Mouse (Mus musculus) heart, embryonic 14.5 days (tissue): ENCODE measurements around the gene Dnah3. TPM values are rescaled to one million over a fixed set of nuclear protein-coding genes. Genes with fewer than 3 reads are reported as not detected.

Experiments used
- ATAC-seq: fragments of 200-750 bp; cut with Nextera tagmentation; 2 replicates; pipeline ENCODE4 v1.8.0; 2017; ENCODE audit warnings: low read depth, moderate TSS enrichment; ENCODE audit not compliant: insufficient number of reproducible peaks, insufficient read depth, low FRiP score
- H3K27ac ChIP-seq, 2 experiments: fragments of 200-500 bp in 1 of 2; fragments of 300-500 bp in 1 of 2; sonication (generic) in 1 of 2; replicated peaks in 1 of 2; 2 replicates each; pipeline ENCODE4 v1.5.1; 2012 to 2014; ENCODE audit warnings: low read depth in 2 of 2, low read length in 2 of 2, control low read depth in 1 of 2, mild to moderate bottlenecking in 1 of 2, mixed read lengths in 1 of 2; ENCODE audit not compliant: control insufficient read depth in 1 of 2, insufficient read depth in 1 of 2
- H3K27me3 ChIP-seq: fragments of 300-500 bp; sonication (generic); 2 replicates; pipeline ENCODE4 v1.6.1; 2014; ENCODE audit warnings: mild to moderate bottlenecking, low read length, control low read depth; ENCODE audit not compliant: control insufficient read depth, insufficient read depth
- H3K36me3 ChIP-seq: fragments of 300-500 bp; sonication (generic); 2 replicates; pipeline ENCODE4 v1.6.1; 2014; ENCODE audit warnings: mild to moderate bottlenecking, control low read depth, low read length, mixed read lengths; ENCODE audit not compliant: control insufficient read depth, insufficient read depth
- H3K4me1 ChIP-seq, 2 experiments: fragments of 200-500 bp in 1 of 2; fragments of 300-500 bp in 1 of 2; sonication (generic) in 1 of 2; 2 replicates each; pipeline ENCODE4 v1.6.1; 2012 to 2014; ENCODE audit warnings: low read length in 2 of 2, control low read depth in 1 of 2, mixed read lengths in 1 of 2; ENCODE audit not compliant: control insufficient read depth in 2 of 2, insufficient read depth in 2 of 2
- H3K4me2 ChIP-seq: fragments of 300-500 bp; sonication (generic); 2 replicates; pipeline ENCODE4 v1.6.1; 2014; ENCODE audit warnings: mild to moderate bottlenecking, low read length
- H3K4me3 ChIP-seq, 2 experiments: fragments of 200-500 bp in 1 of 2; fragments of 300-500 bp in 1 of 2; sonication (generic) in 1 of 2; 2 replicates each; pipeline ENCODE4 v1.5.1; 2012 to 2014; ENCODE audit warnings: low read length in 2 of 2, mild to moderate bottlenecking in 2 of 2, control low read depth in 1 of 2, low read depth in 1 of 2, moderate library complexity in 1 of 2; ENCODE audit not compliant: control insufficient read depth in 1 of 2, insufficient read depth in 1 of 2
- H3K9ac ChIP-seq: fragments of 300-500 bp; sonication (generic); 2 replicates; pipeline ENCODE4 v1.6.1; 2014; ENCODE audit warnings: mild to moderate bottlenecking, low read length
- H3K9me3 ChIP-seq: fragments of 300-500 bp; sonication (generic); 2 replicates; pipeline ENCODE4 v1.6.1; 2016; ENCODE audit warnings: low read length, control low read depth; ENCODE audit not compliant: control insufficient read depth
- WGBS: fragments of 180-500 bp; shearing (Covaris S2); extraction: QIAGEN DNeasy Blood & Tissue Kit; methylation state at CpG from one replicate; pipeline ENCODE4 v1.1.7; 2014; 5-methylcytosine and 5-hydroxymethylcytosine counted together
- polyA plus RNA-seq: library from polyadenylated mRNA; unstranded; fragments of >200 nt; fragmentation: Nextera tagmentation; extraction: Ambion mirVana; gene quantifications from 2 replicates; pipeline ENCODE4 v1.2.1, GENCODE M21; 2014

Dnah3 gene
- polyA plus RNA-seq, 1 experiment from 2014 or later = not detected

DNA sequence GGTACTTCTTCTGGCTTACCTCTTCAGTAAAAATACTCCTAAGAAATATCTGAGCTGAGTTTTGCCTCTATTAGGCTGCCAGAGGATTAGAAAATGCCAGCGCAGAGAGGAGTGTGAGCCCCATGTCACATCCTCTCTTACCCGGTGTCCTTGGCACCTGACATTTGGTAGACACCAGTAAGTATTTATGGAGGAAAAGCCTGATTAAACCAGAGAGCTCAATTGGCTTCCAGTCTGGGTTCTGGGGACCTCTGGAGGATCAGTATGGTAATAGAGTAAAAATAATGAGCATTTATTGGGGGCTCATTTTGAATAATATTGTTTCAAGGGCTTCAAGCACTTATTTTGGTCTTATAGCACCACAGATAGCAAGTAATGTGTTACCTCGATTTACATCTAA, 39.6 kb downstream of the Dnah3 start:
- no peaks in the 10 kb centered on the region for H3K9me3 ChIP-seq
- ATAC-seq = no peak
- no peak overlapping the region for H3K27ac ChIP-seq
- H3K4me2 ChIP-seq = no peak overlapping the region
- H3K36me3 ChIP-seq = no peaks in the 10 kb centered on the region
- peaks cover 6 to 18% of the 10 kb centered on the region in 2 experiments for H3K4me1 ChIP-seq
- H3K9ac ChIP-seq = no peak overlapping the region
- no peak overlapping the region for H3K4me3 ChIP-seq
- H3K27me3 ChIP-seq = no peaks in the 10 kb centered on the region
- 67% methylated on average over 3 of the region's 3 CpGs for WGBS

GRCm38 (mm10) chr7:120054016-120054415, 41.1 kb downstream of the Dnah3 start:
- Histone ChIP-seq H3K27me3 (no peaks in the 10 kb centered on the region), H3K27ac (peak overlapping the region; percentile 66 to 76), H3K4me3 (no peak overlapping the region), H3K4me1 (peaks cover 6 to 18% of the 10 kb centered on the region in 2 experiments), H3K9me3 (no peaks in the 10 kb centered on the region), H3K4me2 (peak overlapping the region; percentile 24), H3K9ac (no peak overlapping the region), H3K36me3 (no peaks in the 10 kb centered on the region)
- 4% methylated on average over 2 of the region's 2 CpGs for whole genome bisulfite sequencing
- ATAC-seq = peak; percentile 39; the same call in 1 of the 2 replicates

DNA sequence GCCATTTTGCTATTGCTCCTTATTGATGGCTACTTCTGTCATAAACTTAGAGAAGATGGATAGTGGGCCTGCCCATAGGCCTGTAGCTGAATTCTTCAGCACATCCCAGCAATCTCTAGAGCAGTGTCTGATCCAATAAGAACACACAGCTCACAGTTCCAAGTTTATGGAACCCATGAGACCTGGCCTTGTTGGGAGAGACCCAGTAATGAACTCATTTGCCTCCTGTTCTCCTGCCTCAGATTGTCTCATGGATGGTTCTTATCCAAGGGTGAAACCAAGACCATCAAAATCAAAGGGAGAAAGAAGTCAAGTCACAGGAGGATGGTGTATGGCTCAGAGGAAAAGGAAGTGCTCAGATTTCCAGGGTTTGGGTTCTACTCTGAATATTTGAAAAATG, 44.6 kb downstream of the Dnah3 start:
- no peak overlapping the region for H3K9ac ChIP-seq
- H3K27ac ChIP-seq = no peak overlapping the region
- no peaks in the 10 kb centered on the region for H3K27me3 ChIP-seq
- H3K4me1 ChIP-seq = peaks cover 6 to 18% of the 10 kb centered on the region in 2 experiments
- no peaks in the 10 kb centered on the region for H3K36me3 ChIP-seq
- H3K4me2 ChIP-seq = no peak overlapping the region
- ATAC-seq = no peak
- no peak overlapping the region for H3K4me3 ChIP-seq
- H3K9me3 ChIP-seq = no peaks in the 10 kb centered on the region

DNA sequence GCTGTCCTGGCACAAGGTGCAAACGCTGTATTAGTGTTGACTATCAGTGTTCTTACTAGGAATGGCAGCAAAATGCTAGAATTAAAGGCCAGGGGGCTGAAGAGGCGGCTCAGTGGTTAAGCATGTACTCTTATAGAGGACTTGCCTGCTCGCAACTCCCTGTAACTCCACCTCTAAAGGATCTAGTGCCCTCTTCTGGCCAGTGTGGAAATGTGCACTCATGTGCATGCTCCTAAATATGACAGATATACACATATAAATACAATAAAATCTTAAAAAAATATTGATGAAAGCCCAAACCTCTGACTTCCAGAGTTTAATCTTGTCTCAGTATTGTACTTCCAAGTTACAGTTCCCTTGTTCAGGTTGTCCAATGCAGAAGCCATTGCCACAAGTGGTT, 51.1 kb downstream of the Dnah3 start:
- no peak overlapping the region for H3K27ac ChIP-seq
- 90% methylated on average over 3 of the region's 3 CpGs for WGBS

GRCm38 (mm10) chr7:120036422-120036821, 58.7 kb downstream of the Dnah3 start:
- Histone ChIP-seq H3K27ac (no peak overlapping the region), H3K9me3 (no peaks in the 10 kb centered on the region), H3K4me2 (no peak overlapping the region), H3K36me3 (no peaks in the 10 kb centered on the region), H3K27me3 (no peaks in the 10 kb centered on the region), H3K9ac (no peak overlapping the region), H3K4me3 (no peak overlapping the region), H3K4me1 (peaks cover 0 to 4% of the 10 kb centered on the region in 2 experiments; a peak in 2 of 4 replicates)
- no peak for ATAC-seq
- WGBS = 52% methylated on average over 5 of the region's 5 CpGs

More for the DNA sequence above, 51.1 kb downstream of the Dnah3 start:
- H3K4me1 ChIP-seq = no peaks in the 10 kb centered on the region
- no peaks in the 10 kb centered on the region for H3K9me3 ChIP-seq
- no peaks in the 10 kb centered on the region for H3K36me3 ChIP-seq
- no peak overlapping the region for H3K9ac ChIP-seq
- no peak overlapping the region for H3K4me2 ChIP-seq
- no peaks in the 10 kb centered on the region for H3K27me3 ChIP-seq
- no peak overlapping the region for H3K4me3 ChIP-seq
- no peak for ATAC-seq

GRCm38 (mm10) chr7:120034996-120035395, 60.1 kb downstream of the Dnah3 start:
- Histone ChIP-seq H3K27me3 (no peaks in the 10 kb centered on the region), H3K36me3 (no peaks in the 10 kb centered on the region), H3K9ac (no peak overlapping the region), H3K27ac (no peak overlapping the region), H3K9me3 (no peaks in the 10 kb centered on the region), H3K4me3 (no peak overlapping the region), H3K4me2 (no peak overlapping the region), H3K4me1 (peaks cover 0 to 4% of the 10 kb centered on the region in 2 experiments; a peak in 2 of 4 replicates)
- WGBS = 47% methylated on average over 4 of the region's 4 CpGs
- peak; percentile 39; the same call in 1 of the 2 replicates for ATAC-seq

DNA sequence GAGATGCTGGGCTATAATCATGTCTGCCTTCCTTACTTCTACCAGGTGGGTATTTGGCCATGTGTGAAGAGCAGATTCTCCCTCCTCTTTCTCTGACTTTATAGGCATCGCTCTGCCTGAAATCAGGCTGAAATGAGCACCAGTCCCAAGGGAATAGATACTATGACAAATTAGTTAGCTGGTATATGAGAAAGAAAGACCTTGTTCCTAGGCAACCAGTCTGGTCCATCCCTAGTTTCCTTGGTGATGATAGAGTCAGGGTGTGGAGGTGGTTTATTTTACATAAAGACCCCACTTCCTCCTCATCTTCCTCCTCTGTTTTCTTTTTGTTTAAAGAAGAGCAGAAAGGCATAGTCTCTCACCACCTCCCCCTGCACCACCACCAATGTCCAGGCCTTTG, 60.5 kb downstream of the Dnah3 start:
- H3K9ac ChIP-seq = no peak overlapping the region
- no peak overlapping the region for H3K27ac ChIP-seq
- H3K27me3 ChIP-seq = no peaks in the 10 kb centered on the region
- WGBS = 79% methylated on average over 1 of the region's 1 CpGs
- H3K9me3 ChIP-seq = no peaks in the 10 kb centered on the region
- peaks cover 0 to 4% of the 10 kb centered on the region in 2 experiments; a peak in 2 of 4 replicates for H3K4me1 ChIP-seq
- no peak overlapping the region for H3K4me2 ChIP-seq
- no peaks in the 10 kb centered on the region for H3K36me3 ChIP-seq
- no peak for ATAC-seq
- no peak overlapping the region for H3K4me3 ChIP-seq

DNA sequence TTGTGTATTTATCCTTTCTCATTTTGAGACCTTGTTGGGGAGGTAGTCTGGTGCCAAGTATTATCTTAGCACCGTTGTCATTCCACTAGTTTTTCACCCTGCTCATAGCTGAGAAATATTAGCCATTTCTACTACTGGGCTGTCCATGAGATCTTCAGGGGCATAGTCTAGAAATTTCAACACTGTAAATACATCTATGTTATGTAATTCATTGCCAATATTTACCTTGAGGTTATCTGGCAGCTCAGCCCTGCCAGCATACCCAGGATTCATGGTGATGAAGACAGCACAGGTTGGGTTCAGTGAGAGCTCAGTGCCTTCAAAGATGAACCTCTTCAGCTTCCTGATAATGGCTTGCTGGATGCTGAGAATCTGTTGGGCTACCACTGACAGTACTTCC, 66.4 kb downstream of the Dnah3 start:
- Histone ChIP-seq H3K4me2 (no peak overlapping the region), H3K4me3 (no peak overlapping the region), H3K4me1 (no peaks in the 10 kb centered on the region), H3K36me3 (no peaks in the 10 kb centered on the region), H3K9ac (no peak overlapping the region), H3K27ac (no peak overlapping the region), H3K9me3 (0 out of 2 replicates have a peak, but pooled peaks cover 1% of the 10 kb centered on the region), H3K27me3 (no peaks in the 10 kb centered on the region)
- no peak for ATAC-seq
- WGBS = 85% methylated on average over 1 of the region's 1 CpGs
